Mouse (Mus musculus) right cerebral cortex, adult 2 months (tissue): ENCODE data around the gene Slc24a3.

Experiments
- DNase-seq, 2 experiments: peaks; one replicate each; pipeline ENCODE4 v3.0.0; 2021 to 2022; ENCODE audit warnings: low spot score in 2 of 2

The Slc24a3 gene

GRCm38 (mm10) chr2:145358236-145358942 is 190.8 kb downstream of the Slc24a3 start:
- DNase-seq: no peak

DNA sequence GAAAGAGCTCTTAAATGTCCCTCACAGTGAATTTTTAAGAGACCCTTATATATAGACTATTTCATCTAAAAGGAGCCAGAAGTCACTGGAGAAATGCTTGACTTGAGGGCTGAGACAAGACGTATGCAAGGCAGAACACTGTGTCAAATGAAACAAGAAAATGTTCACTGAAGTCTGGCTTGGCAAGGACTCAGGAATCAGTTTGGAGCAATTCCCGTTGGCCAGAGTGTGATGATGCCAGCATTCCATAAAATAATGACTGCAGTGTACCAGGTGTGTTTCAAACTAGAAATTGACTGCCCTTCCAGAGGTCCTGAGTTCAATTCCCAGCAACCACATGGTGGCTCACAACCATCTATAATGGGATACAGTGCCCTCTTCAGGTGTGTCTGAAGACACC is 196.1 kb downstream of the Slc24a3 start:
- no peak for DNase-seq

- DNase-seq: no peak
These were observed 201.1 kb downstream of the Slc24a3 start for GRCm38 (mm10) chr2:145368701-145369100.

DNA sequence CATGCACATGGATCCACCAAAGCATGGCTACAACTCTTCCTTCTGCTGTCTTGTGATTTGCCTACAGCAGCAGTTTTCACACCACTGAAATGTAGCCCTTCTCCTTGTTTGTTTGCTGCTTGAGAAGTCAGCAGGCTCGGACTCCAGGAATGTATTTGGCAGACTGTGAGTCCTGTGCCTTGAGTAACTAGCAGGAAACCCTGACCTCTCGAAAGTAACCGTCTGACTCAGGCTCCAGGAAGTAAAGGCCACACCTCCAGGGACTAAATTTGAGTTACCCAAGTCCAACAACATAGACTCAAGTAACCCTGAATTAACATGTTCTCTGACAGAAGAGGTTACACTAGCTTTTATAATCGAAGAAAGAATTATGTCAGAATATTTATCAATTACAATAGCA is 203.2 kb downstream of the Slc24a3 start:
- DNase-seq: no peak

- DNase-seq: no peak
These were observed 206.2 kb downstream of the Slc24a3 start for GRCm38 (mm10) chr2:145373803-145374202.

- peak; percentile 53 to 75 for DNase-seq
These were observed 215.6 kb downstream of the Slc24a3 start for GRCm38 (mm10) chr2:145382908-145383770.

DNA sequence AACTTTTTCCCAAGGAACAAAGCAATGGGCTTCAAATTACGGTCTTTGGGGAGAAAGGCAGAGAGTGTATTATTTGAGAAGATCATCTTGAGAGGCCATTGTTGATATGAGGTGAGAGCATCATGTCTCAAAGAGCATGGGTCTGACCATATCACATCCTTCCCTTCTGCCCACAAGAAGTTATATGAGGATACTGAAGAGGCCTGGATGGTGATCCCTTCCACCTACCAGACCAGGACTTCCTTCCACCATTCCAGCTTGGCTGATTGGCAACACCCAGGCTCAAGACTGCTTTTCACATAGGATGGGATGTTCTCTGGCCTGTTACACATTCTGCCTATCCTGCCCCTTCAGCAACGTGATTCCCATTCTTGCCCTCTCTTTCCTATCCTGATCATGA is 216.7 kb downstream of the Slc24a3 start:
- no peak for DNase-seq

DNA sequence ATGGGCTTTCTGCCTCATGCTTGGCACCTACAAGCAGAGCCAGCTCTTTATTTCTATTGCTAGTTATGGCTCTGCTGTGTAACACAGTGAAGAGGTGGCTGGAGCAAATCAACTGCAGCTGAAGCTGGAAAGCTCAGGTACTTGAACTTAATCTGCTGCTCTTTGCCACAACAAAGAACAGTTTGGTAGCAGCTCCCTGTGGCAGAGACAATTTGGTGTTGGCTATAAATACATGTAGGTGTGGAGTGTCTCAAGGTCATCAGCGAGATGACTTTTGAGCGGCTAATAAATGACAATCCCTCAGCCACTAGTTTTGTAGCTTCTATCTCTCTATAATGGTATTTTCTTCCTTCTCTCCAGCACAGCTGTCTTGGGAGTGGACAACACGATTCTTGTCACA is 217.7 kb downstream of the Slc24a3 start:
- DNase-seq: no peak

- DNase-seq: no peak
These were observed 218.2 kb downstream of the Slc24a3 start for GRCm38 (mm10) chr2:145385773-145386172.

DNA sequence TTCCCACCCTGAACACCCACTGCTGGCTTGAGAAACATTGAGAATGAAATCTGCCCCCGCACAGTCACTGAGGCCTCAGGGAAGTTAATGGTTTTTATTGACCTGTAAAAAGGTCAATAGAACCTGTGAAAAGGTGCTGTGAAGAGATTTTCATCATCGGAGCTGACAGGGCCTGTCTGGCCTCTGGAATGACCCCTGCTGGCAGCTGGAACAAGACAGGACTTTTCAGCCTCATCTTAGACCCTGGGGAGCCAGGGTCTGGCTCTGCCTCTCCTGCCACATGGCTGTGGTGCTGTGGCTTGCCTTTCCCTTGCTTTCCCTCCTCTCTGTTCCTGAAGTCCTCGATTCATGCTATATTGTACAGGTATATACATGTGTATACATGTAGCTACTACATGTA is 228.2 kb downstream of the Slc24a3 start:
- no peak for DNase-seq

DNA sequence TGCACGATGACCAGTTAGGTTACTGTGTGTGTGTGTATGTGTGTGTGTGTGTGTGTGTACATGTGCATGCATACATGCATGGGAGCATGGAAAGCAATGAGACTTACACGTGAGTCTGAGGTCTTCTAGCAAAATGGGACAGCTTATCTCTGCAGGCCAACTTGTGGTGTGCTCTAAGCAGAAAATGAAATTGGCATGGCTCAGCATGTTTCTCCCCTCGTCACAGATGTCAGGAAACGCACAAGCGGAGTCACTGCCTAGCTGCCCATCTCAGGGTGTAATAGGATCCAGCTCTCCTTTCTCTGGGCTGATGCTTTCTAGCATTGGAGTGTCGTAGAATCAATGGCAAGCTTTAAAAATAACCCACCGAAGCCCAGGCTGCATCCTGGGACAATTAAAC is 229.0 kb downstream of the Slc24a3 start:
- no peak for DNase-seq

DNA sequence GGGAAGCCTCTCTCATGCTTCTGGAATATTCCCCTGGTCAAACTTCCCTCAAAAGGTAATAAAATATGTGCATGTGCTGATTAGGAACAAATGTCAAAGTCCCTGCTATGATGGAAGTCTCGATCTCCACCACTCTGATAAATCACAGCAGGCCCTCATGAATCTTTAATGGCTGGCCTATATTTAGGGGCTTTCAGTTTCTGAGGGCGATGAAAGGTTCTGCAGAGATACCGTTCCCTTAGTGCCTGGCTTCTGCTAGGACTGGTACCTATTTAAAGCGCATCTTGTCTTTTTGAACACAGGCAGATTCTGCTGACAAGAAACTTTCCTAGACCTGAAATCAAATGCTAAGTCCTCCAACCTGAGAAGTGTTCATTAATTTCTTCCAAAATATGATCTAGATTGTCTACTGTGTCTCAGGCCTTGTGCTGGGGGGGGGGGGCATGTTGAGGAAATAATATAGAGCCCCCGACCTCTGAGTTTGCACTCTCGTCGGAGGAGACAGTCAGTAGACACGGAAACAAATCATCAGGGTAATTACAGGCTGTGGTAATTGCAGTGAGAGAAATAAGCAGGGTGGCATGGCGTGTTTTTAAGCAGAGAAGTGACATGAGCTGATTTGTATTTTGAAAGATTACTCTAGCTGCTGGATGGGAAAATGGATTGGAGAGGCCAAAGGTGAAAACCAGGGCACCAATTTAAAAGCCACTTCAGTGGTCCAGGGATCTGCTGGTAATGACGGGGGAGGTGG is 230.1 kb downstream of the Slc24a3 start:
- no peak for DNase-seq

- DNase-seq: no peak
These were observed 233.8 kb downstream of the Slc24a3 start for GRCm38 (mm10) chr2:145401240-145401805.

DNA sequence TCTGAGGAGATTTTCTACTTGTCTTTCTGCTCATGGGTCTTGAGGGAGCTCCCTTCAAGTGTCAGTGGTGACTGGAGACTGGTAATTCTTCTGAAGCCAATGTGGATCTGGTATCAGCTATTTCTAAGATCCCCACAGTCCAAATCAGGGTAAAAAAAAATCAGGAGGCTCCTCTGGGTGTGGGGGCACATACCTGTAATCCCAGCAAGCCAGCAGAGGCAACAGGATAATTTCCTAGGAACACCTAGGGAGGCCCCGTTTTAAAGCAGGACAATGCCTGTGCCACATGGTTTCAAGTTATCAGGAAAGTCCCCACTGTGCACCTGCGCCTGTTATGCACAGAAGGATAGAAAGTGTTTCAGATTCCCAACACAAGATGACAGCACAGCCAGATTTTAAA is 234.4 kb downstream of the Slc24a3 start:
- no peak for DNase-seq

GRCm38 (mm10) chr2:145404818-145405531 is 237.4 kb downstream of the Slc24a3 start:
- no peak for DNase-seq

GRCm38 (mm10) chr2:145405746-145406145 is 238.2 kb downstream of the Slc24a3 start:
- DNase-seq: no peak

- no peak for DNase-seq
These were observed 250.2 kb downstream of the Slc24a3 start for GRCm38 (mm10) chr2:145417738-145418137.

DNA sequence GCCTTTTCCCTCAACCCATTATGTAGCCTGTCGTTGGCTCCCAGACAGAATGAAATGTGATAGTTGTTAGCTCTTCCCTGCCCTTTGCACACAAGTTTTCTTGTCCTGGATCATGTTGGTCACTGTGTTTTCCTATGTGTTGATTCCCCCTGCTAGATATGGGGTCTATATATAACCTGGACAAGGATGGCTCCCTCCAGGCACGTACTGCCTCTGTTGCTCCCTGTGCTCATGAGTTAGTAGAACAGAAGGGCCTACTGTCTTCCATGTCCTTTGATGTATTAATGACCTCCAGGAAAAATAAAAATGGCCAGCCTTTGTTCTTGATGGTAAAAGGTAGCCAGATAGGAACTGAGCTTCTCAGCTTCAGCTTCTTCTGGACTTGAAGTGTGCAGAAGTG is 251.5 kb downstream of the Slc24a3 start:
- DNase-seq: no peak

DNA sequence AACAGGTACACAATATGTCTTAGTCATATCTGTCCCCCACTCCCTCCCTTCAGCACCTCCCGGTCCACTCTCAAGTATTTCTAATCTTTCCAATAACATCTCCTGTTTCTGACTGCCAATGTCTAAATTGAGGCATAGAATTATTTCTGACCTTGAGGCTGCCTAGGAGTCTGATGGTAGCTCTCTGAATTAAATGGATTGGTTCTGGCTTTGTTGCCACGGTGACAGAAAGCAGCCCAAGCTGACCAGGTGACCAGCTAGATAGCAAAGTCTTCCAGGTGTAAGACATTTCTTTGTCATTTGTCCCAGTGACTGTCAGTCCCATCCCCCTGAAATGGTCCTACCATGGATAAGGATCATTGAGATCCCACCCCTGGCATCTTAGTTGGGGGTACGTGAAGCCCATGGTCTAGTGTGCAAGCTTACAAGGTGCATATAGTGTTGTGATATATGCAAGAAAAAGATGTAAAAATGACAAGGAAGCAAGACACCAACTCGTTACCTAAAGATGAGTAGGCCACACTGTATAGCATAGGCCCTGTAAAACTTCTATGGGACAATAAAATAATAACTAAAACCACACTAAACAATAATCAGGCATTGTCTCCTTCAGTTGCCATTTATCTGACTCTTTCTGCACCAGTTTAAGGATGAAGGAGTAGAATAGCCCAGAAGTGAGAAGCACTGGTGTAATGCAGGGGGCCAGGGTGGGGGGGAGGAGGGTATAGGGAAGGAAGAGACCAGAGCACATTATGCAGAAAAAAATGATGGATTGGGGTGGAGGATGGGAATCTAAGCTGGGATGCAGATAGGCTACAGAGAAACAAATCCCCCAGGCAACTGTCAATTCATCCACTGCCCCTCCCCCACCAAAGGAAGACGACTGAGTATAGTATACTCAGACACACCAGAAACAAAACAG is 253.7 kb downstream of the Slc24a3 start:
- no peak for DNase-seq

DNA sequence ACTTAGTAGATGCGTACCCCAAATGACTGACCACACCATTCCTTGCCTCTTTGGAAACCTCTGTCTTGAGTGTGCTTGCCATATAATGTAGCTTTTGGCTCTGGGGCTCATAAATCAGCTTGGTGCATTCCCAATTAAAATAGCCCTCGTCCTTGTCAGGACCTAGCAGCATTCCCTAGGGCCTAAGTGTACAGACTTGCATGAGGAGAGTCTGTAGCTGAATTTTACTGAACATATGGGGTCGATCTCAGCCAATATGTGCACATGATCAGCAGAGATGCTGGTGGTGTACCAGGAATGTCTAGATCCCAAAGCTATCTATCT is 254.3 kb downstream of the Slc24a3 start:
- no peak for DNase-seq

GRCm38 (mm10) chr2:145429982-145430381 is 262.4 kb downstream of the Slc24a3 start:
- DNase-seq: no peak
